Mouse (Mus musculus): Measurements from ENCODE around the gene Lama1.
"Not testable (repeated sequence)": the region's sequence is repeated elsewhere in the genome, so short reads cannot be mapped to it uniquely, and the experiment has no call there.

Gene Lama1

DNA sequence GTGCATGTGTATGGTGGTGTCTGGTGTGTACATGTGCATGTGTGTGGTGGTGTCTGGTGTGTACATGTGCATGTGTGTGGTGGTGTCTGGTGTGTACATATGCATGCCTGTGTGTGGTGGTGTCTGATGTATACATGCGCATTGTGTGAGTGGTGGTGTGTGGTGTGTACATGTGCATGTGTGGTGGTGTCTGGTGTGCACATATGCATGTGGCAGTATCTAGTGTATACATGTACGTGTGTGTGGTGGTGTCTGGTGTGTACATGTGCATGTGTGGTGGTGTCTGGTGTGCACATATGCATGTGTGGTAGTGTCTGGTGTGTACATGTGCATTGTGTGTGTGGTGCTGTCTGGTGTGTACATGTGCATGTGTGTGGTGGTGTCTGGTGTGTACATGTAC, 144.4 kb downstream of the Lama1 start:
- not testable (repeated sequence) for DNase-seq

DNA sequence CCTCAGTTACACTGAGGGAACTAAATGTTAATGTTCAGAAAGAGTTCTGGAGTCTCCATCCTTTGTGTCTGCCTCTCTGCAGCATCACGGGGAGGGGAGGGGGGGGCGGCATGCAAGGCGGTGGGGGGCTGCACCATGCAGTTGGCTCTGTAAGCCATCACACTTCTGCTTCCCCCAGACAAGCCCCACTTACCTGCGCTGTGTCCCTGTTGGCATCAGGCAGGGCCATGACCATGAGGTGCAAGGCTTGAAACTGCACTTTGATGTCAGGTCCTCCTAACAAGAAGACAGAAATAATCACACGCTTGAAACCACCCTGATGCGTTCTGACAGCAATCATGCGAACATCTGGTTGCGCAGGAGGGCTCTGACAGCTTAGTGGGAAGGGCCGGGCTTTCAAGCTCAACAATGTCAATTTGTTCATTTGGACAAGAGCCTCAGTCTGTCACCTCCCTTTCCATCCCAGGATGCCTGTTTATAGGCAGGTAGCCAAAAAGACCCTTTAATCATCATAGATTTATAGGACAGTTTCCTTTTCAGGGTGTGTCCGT, 164.1 kb downstream of the Lama1 start:
- DNase-seq: no peak

DNA sequence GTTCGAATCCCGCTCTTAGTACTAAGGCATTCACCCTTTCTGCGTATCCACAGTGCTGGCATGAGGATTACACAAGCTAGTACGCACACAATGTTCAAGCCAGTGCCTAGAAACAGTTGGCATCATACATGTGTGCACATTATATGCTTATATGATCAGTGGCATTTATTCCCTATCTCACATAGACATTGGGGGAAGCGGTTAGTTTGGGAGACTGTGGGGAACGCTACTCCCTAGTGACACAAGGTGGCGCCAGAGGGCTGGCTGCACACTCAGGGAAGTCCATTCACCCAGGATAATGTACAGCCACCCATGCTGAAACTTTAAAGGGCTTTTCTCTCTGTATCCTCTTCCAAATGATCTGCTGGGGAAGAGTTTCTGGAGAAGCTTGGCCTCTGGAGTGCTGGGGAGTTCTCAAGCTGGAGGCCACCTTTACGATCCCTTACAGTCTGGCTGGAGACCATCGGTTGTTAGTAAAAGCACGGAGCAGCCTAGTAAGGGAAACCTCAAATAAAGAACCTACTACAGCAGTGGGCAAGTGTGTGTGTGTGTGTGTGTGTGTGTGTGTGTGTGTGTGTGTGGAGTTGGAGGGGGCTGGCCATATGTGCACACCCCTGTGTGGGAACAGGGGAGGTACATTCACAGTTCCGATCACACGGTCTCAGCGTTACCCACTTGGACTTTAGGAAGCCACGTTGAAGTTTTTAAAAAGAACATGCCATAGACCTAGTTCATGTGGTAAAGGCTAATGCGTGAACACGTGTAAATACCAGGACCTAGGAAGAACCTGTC, 164.9 kb downstream of the Lama1 start:
- DNase-seq: peak; percentile 57

DNA sequence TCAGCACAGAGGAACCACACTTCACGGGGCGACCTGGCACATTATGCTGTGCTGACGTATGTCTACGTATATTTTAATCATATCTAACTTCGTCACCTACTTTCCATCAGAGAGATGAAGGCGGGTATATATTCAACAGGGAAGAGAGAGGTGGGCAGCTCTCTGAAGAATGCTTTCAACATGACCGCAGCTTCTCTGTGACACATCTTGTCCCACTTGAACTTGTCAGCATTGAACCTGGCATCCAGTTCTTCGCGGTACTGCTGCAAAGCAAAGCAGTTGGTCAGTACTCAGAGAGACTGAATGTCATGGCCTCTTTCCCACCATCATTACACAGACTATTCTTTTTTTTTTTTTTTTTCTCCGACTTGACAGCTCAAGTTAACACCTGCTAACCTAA, 167.3 kb downstream of the Lama1 start:
- no peak for DNase-seq

DNA sequence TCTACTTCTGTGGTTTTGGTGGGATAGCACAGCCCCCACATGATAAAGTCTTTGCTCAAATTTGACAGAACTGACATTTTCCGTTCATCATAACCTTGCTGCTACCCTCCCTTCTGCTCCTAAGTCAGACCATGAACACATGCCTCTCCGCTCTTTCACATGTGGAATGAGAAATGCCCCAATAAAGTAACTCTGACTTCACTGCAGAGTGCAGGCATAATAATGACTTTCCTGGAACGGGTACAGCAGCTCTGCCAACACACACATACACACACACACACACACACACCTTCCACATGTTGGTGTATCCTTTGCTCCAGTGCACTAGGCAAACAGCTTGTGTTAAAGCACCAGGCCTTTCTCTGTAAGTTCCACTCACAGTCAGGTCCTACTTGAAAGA, 167.9 kb downstream of the Lama1 start:
- DNase-seq: no peak

DNA sequence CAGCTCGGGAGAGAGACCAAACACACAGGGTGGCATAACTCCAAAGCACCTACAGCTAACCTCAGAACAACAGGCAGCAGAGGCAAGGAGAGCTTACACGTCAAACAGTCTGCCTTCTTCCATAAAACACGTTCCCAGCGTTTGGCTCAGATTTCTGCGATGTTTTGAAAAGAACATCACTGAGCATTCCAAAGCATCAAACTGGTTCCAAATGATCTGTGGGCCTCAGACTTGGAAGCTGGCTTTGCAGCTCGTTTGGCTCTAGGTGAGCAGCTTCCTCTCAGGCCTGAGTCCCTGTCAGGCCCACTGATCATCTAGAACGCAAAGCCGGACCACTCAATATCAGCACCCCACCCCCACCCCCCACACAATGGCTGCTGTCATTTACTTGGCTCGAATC, 169.0 kb downstream of the Lama1 start:
- no peak for DNase-seq

DNA sequence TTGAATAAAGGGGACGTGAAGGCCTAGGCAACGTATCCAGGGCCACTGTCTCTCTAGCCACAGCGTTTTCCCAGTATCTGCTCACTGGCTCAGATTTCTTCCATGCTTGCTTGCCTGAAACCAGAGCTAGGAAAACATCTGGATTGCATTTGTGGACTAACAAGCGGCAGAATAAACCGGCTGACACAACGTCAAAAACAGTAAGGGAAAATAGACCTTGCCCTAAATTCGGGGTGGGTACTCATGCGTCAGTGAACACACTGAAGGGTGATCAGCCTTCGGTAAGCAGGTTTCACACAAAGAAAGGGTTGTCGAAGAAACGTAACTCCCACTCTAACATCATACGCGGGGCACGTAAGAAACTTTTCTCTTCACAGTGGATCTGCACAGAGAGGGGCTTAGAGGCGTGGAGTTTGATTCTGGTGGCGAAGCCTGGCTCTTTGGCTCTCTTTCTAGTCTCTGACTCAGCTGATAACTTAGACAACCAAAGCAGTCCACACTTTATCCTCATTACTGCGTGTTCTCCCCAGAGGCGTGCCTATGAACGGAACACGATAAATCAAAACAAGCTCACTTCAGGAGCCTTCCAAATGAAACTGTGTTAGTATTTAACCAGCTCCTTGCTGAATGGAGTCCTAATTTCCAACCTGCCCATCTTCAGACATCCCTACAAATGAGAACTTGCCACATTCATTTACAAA, 169.6 kb downstream of the Lama1 start:
- DNase-seq: no peak

DNA sequence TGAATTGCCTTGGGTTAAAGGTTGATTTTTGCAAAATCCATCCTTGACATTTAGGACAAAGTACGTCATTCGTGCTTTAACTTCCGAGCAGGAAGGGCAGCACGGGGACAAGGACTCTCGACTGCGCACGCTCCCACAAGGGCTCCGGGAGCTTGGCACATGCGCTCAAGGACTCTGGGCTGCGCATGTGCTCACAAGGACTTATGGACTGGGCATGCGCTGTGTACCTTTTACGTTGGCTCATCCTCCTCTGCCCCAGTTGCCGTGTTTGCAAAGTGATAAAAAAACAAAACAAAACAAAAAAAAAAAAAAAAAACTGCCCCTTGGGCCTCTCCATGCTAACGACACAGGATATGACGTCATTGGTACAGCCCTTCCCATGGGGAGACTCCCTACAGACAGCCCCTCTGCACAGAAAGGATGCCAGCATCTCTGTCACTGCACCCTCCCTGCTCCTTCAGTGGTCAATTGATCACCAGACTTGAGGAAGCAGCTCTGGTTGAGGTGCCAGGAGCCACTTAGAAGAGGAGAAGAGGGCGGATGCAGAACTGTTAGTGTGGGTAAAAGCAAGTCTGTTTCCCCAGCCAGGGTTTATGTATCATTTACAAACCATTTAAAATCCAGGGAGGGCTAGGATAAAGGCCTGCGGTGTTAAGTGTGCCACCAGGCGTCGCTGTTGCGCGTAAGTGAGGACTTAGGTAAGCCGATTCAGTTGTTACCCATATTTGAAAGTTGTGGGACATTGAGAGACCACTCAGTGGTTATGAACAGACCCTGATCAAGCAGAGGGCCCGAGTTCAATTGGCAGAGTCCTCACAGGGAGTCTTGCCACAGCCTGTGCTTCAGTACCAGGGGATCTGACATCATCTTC, 172.9 kb downstream of the Lama1 start:
- peak; percentile 74 for DNase-seq
